Mouse (Mus musculus): ENCODE data around the gene Gm44579.

Gm44579 gene
- long read RNA-seq, experiment 1, result 0 reads
- long read RNA-seq, experiment 2, result 0 reads

DNA sequence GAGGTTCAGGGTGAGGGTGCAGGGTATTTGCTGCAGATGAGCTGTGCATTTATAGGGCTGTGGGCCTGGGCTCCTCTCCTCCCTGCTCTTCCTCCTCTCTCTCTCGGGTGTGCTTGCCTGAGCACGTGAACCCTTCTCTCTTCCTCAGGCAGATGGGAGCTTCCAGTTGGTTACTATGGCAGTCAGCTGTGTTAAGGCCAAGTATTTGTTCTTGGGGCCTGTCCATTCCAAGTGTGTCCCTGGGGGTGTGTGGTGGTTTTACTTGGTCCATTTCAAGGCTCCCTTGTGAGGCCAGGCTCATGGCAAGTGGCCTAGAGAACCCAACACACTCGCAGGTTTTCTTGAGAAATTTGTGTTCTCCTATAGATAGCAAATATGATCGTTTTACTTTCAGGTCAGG lies at the start of gene Gm44579, which contains the start of gene Olfr287:
Gm44579 (minus strand) TSS at position 101 of the 400 bp plus-strand sequence.
Olfr287 (minus strand) TSS at position 180 of the 400 bp plus-strand sequence.
- intact Hi-C loops (cut with DNase I), result no loop called here

DNA sequence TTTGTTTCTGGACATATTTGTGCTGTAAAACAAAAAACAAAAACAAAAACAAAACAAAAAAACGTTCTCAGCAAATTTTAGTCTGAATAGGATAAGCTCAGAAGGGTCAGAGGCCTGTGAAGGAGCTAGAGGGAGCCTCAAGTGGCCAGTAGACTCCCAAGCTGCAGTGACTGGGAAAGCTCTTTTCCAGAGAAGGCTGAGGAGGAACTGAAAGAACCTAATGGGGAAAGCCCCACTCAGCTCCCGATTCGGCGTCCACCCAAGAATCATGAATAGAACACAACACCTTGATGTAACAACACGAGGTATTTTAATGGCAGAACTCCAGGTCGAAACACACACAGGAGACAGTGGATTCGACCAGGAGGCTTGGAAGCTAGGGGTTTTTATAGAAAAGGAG lies 37.0 kb upstream of the Gm44579 start:
- intact Hi-C loops (cut with DNase I), result no loop called here

DNA sequence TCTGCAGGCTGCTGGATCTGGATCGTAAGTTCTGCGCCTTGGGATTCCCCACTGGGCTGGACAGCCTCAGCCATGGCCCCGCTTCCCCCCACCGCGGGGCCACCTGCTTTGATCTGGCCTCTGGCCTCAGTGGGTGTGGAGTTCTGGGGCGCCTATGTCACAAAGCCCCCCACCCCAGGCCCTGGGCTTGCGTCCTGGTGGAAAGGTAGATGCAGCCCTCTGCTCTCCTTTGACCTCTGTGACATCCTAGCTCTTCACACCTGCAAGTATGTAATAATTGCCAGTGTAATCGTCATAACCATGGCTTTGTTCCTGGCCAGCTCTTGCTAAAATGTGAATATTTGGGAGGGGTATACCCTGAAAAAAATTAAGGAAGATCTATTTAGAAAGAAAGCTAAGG lies 36.4 kb upstream of the Gm44579 start, which contains the start of gene H1fnt:
H1fnt (minus strand) TSS at position 101 of the 400 bp plus-strand sequence.
- intact Hi-C loops (cut with DNase I), result no loop called here

DNA sequence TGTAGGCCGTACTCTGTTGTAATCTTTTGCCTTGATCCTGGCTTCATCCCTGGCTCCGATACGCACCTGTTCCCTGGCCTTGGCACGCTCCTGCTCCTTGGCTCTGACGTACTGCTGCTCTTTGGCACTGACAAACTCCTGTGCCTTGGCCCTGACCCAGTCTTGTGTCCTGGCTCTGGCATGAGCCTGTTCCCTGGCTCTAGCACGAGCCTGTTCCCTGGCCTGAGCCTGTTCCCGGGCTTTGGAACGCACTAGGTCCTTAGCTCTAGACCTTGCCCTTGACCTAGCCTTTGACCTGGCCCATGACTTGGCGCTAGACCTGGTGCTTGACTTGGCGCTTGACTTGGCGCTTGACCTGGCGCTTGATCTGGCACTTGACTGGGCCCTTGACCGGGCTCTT lies 35.5 kb upstream of the Gm44579 start:
- intact Hi-C loops (cut with DNase I), result no loop called here

DNA sequence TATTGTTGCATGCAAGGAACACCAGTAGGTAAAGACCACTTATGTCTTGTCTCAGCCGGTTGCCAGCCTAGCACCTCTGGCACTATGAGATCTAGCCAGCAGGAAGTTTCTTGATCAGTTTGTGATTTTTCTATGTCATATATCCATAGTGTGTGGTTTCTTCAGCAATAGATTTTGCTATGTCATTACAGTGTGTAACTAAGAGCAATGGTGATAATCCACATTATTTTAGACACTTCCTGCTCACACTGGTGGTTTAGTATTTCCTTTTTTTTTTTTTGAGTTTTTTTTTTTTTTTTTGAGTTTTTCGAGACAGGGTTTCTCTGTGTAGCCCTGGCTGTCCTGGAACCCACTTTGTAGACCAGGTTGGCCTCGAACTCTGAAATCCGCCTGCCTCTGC lies 14.7 kb upstream of the Gm44579 start:
- intact Hi-C loops (cut with DNase I), result no loop called here

DNA sequence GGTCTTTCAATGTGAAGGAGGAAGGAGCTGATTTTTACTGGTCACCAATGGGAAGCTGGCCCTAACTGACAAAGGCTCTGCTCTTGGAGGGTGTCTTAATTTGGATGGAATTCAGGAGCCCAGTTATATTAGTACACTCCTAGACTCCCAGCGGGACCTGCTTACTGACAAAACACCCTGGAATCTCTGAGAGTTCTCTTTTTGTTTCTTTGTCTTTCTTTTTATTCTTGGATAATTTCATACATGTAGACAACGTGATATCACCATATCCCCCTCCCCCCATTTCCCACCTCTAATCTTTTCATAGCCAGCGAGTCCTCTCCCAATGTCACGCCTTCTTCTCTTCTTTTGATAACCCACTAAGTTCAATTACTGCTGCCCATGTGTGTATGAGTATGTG lies 13.6 kb upstream of the Gm44579 start, which contains the start of gene Olfr286:
Olfr286 (minus strand) TSS at position 101 of the 400 bp plus-strand sequence.
- intact Hi-C loops (cut with DNase I), result no loop called here

DNA sequence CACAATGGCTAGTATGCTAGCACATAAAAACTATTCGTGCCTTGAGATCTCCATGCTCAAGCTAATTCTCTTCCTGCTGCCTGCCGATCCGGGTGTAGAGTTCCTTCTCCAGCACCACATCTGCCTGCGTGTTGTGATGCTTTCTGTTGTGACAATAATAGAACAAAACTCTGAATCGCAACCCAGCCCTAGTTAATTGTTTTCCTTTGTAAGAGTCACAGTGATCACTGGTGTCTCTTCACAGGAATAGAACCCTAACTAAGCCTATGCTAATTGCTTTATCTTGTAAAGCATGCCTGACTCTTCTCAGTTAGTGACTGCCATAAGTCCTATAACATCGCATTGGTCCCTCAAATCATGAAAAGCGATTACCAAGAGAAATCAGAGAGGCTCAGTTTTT lies 5.3 kb upstream of the Gm44579 start:
- intact Hi-C loops (cut with DNase I), result no loop called here

DNA sequence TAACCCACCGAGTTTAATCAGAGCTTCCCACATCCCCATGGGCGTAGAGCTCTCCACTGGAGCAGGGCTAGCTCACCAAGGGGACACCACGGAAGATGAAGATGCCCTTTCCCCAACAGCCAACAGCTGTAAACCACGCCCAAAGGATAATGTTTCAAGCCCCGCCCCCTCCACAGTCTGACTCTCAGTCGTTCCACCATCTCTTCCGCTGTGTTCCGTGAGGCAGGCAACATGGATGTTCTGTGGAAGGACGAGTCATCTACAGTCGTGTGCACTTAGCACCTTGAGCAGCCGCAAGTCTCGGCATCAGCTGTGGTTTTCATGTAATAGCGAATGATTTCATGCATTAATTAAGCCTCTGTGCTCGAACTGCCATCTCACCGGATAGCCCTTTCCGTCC lies 4.8 kb upstream of the Gm44579 start:
- intact Hi-C loops (cut with DNase I), result no loop called here

DNA sequence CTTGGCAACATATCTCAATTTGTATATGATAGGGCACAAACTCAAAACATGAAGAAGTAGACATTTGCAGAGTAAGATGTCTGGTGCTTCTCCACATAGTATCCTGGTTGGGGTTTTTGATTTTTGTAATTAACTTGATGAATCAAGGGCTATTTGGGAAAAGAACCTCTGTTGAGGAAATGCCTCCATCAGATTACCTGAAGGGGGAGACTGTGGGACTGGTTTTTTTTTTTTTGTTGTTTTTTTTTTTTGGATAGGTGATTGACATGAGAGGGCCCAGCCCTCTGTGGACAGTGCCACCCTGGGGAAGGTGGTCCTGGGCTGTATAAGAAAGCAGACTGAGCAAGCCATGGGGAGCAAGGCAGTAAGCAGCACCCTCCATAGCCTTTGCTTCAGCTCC lies 1.6 kb upstream of the Gm44579 start:
- intact Hi-C loops (cut with DNase I), result no loop called here

DNA sequence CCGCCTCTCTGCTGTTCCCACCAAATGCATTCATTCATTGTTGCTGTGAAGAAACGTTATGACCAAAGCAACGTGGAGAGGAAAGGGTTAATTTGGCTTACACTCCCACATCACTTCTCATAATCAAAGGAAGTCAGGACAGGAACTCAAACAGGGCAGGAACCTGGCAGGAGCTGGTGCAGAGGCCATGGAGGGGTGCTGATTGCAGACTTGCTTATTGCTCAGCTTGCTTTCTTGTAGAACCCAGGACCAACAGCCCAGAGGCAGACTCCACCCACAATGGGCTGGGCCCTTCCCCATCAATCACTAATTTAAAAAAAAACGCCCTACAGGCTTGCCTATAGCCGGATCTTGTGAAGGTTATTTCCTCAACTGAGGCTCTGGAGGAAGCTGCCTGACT lies 6.6 kb downstream of the Gm44579 start:
- intact Hi-C loops (cut with DNase I), result no loop called here

DNA sequence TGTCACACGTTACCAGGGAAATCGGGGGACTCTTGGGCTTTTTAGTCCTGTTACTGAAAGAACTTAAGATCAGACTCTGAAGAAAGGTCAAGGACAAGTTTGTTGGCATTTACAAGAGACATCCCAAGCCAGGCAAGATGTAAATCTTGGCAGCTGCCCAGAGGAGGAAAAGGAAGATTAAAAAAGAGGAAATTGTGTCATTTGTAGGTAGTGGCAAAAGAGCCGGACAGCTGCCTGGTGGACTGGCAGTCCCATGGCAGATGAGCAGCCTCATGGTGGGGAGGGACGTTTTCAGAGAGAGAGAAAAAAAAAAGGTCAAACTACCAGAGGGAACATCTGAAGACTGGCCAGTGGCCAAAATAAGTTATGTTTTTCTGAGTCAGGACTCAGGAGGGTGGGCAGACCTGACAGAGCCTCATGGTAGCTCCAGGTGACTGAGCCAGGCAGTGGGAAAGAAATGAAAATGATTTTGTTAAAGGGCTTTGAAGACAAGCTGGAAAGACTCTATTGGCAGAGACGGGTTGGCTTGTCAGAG lies 7.4 kb downstream of the Gm44579 start:
- intact Hi-C loops (cut with DNase I), result no loop called here

DNA sequence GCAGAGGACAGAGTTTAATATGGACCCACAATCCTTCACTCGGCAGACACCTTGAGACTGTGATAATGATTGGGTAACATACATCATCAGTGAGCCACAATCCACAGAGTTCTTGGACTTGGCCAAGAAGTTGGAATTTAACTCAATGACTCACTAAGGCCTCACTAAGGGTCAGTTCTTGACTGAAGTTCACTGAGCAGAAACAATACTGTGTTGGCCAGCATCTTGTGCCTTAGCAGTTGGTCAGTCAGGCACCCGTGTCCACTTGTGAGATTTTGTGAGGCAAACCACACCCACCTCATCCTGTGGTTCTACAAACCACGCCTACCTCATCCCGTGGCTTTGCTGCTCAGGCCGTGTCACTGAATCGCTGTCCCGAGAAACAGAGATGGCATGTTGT lies 11.1 kb downstream of the Gm44579 start:
- intact Hi-C loops (cut with DNase I), result no loop called here

DNA sequence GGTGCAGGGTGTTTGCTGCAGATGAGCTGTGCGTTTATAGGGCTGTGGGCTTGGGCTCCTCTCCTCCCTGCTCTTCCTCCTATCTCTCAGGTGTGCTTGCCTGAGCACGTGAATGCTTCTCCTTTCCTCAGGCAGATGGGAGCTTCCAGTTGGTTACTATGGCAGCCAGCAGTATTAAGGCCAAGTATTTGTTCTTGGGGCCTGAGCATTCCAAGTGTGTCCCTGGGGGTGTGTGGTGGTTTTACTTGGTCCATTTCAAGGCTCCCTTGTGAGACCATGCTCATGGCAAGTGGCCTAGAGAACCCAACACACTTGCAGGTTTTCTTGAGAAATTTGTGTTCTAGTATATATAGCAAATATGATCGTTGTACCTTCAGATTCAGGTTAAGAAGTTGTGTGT lies 25.3 kb downstream of the Gm44579 start, which contains the start of gene Olfr288:
Olfr288 (minus strand) TSS at position 101 of the 400 bp plus-strand sequence.
- intact Hi-C loops (cut with DNase I), result no loop called here

DNA sequence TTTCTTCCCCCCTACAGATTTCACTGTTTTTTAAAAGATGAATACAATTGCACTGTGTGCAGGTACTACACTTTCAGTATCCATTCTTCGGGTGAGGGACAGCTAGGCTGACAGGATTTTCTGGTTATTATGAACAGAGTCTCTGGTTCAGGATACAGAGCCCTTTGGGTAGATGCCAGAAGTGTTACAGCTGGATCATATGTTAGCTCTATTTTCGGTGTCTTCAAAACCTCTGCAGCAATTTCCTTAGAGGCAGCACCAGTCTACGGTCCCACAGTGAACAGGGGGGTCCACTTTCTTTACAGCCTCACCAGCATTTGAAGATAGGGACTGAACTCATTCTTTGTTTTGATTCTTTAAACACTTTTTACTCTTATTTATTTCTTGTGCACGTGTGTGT lies 36.3 kb downstream of the Gm44579 start:
- intact Hi-C loops (cut with DNase I), result loop anchor here (5.0 kb wide), 1 partner anchor 208 kb away; no protein-coding TSS in a partner anchor

DNA sequence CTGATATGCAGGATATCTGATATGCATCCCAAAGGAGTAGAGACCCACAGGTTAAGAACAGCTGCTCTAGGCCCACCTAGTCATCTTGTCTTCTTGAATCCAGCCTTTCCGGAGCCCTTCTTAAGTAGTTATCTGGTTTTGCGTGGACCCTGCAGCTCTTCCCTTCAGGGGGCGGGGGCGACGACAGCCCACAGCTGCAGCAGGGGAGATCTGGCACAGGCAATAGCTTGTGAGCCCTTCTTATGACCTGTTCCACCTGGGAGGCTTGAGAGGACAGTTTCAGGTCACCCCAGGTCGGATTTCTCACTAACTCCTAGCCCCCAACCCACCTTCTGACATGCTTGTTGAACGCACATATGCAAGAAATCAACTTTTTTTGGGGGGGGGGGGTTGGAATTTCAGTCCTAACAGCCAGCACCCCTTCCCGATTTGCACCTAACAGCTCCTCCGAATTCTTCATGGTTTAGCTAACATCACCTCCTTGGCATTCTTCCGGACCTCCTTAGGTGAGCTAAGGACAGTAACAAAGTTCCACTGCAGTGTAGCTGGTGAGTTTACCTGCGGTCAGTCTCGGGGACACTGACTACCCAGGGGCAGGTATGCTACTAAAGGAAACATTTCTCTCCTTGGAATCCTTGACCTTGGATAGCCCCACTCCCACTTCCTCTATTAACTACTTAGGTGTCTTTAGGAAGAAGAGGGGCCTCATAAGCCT lies 38.8 kb downstream of the Gm44579 start:
- intact Hi-C loops (cut with DNase I), result loop anchor here (5.0 kb wide), 1 partner anchor 210 kb away; no protein-coding TSS in a partner anchor

DNA sequence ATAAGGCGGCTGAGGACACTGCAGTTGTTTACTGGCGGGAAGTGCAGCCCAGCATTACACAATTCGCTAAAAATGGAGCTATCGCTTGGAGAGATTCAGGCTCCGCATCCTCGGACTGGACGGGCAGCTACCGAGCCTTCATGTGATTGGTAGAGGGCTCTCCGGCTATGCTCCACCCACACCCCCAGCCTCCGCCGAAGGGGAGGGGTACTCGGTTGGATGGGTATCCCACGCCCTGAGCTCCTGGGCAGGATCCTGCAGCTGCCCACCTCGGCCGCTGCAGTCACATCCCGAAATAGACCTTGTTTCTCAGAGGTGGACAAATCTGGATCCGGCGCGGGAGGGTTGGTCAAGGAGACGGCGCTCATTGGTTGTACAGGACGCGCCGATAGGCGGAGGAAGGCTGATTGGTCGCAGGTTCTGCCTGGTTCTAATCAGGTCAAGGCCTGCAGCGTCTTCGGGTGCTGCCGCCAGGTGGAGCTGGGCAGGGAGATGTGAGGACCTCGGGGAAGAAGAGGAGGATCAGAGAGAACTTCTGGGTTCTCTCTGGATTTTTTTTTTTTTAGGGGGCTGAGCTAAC lies 39.6 kb downstream of the Gm44579 start:
- intact Hi-C loops (cut with DNase I), result loop anchor here (5.0 kb wide), 1 partner anchor 211 kb away; no protein-coding TSS in a partner anchor

DNA sequence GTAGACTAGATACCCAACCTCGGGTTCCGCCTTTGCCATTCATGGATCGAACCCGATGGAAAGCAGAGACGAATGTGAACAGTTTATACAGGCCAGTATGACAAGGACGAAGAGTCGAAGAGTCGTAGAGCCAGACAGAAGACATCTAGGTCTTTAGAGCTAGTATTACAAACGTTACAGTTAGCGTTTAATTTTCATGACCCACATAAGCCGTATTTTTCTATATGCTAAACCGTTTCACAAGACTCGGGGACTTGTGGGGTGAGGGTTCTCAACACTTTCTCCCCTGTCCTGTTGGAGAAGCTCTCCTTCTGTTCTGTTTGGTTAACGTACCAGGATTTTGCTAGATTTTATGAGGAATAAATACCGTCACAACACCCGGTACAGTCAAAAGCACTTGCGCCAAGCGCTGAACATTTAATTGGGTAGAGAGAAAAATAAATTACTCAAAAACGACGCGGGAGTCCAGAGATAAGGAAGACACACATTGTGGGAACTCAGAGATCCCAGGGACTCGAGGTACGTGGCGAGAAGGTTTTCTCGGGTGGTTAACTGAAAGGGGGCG lies 40.1 kb downstream of the Gm44579 start:
- intact Hi-C loops (cut with DNase I), result loop anchor here (5.0 kb wide), 1 partner anchor 212 kb away; no protein-coding TSS in a partner anchor

DNA sequence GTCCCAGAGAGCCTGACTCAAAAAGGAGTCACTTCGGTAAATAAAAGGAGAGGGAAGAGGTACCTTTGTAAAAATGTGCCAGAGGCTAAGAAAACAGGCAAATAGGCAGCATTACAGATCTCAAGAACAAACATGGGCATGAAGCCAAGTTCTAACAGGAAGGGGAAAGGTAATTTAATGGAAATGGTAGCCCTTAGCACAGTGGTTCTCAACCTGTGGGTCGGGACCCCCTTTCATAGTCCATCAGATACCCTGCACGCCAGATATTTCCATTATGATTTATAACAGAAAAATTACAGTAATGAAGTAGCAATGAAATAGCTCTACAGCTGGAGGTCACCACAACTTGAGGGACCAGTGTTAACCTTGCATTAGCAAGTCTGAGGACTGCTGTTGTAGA lies 43.5 kb downstream of the Gm44579 start:
- intact Hi-C loops (cut with DNase I), result no loop called here

DNA sequence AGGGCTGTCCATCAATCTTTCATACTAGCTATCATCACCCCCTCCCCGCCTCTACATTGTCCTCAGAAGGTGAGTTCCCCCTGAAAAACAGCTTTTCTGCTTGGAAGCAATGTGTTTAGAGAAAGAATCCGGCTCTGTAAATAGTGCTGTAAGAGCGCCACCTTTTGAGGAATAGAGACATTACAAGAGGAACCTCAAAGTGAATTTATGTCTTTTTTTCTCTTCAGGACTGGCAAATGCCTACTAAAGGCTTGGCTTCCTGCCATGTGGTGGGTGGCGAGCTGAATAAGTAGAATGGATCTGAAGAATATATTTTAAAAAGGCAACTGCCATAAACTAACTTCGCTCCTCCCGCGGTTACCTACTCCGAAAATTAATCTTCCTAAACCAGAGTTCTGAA lies 47.0 kb downstream of the Gm44579 start:
- intact Hi-C loops (cut with DNase I), result loop anchor here (5.0 kb wide), 1 partner anchor 87 kb away; no protein-coding TSS in a partner anchor

DNA sequence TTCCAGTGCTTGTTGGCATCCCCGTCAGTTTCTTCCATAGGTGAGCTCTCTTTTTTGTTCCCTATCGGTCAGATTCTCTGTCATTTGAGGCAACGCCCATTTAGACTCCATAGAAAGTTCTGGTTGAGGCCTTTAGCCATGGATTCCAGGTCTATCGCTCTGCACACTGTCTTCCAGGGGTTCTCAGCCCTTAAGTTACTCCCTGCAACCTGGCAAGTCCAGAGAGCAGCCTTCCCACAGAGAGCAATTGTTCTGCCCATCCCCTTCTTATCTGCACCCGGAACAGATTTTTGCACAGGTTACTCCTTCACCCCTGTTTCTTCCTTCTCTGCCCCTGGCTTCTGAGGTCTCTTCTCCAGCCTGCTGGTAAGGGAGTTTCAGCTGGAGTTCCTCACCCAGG lies 48.7 kb downstream of the Gm44579 start:
- intact Hi-C loops (cut with DNase I), result loop anchor here (5.0 kb wide), 1 partner anchor 85 kb away; no protein-coding TSS in a partner anchor

DNA sequence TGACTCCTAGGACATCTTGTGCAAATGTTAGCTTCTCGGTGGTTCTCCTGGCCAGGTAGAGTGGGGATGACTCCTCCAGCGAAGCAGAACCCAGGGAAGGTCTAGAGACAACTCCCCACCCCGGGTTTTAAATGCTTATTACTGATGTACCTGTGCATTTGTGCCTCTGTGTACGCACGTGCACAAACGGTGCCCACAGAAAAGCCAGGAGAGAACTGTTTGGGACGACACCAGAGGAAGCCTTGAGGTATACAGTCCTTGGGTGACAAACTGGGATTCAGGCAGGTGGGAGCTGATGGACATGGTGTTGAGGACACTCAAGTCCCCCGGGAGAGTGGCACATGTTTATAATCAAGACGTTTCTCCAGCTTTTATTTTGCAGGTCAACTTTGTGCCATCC lies 49.9 kb downstream of the Gm44579 start:
- intact Hi-C loops (cut with DNase I), result loop anchor here (5.0 kb wide), 1 partner anchor 84 kb away; no protein-coding TSS in a partner anchor

DNA sequence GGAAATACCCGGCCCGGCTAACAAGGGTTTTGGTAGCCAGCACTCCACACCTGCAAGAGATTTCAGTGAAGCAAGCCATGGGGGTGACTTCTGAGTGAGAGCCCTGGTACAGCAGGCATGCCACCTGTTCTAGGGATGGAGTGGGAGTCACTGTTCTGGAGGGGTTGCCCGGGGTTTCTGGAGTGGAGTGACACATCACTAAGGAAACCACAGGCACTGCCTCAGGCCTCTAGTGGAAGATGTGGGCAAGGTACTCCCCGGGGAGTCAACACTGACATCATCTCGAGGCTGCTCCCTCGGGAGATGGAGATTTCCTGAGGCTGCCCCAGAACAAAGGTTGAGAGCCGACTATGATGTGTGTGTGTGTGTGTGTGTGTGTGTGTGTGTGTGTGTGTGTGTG lies 50.4 kb downstream of the Gm44579 start:
- intact Hi-C loops (cut with DNase I), result loop anchor here (5.0 kb wide), 1 partner anchor 83 kb away; no protein-coding TSS in a partner anchor
